ENCODE assay signal across 13 mouse cellular contexts in the genomic region with DNA sequence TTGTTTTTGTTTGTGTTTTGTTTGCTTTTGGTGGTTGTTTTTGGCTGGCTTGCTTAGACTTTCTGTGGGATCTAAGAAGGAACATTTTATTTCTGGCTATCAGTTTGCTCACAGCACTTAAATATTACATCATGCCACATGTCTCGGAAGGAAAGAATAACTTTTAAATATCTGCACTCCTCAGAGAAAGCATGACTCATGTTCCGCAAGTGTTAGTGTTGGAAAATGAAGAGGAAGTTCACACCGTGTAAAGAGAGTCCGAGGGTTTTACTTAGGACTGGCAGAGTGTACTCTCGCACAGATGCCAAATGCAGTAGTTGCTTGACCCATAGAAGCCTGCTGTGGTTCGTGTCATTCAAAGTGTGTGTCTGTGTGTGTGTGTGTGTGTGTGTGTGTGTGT. TPM values are rescaled to one million over a fixed set of nuclear protein-coding genes. Genes with fewer than 3 reads are reported as not detected.
DNase-seq lines count a peak whose midpoint lies in the region.
"Had no signal": no experiment of that assay in that cellular context is flagged by ENCODE, and none has a peak within 500 bp of the region (broad histone marks: within the 10 kb centered on the region; RNA-seq: fewer than 3 reads in every experiment).

No protein-coding gene starts in this region.

- DNase-seq in heart, adult 9 months (ENCODE audit: low spot score in 2 of 2) = peak; percentile 12 to 37
- DNase-seq in heart, postnatal 4 days = no peak
- DNase-seq in left cerebral cortex, adult 9 months (ENCODE audit: low spot score in 2 of 2) = peak; percentile 25 to 52
- DNase-seq in left cerebral cortex, postnatal 36 days (ENCODE audit: low spot score in 2 of 2) = no peak
- peak; percentile 41 for DNase-seq in 3134 (ENCODE audit: extremely low read depth, insufficient read length, low spot score)
- peak; percentile 53 for DNase-seq in fibroblast of lung, adult 2 months (ENCODE audit: low read depth)
- DNase-seq in adrenal gland, postnatal 14 days = no peak
- DNase-seq: embryo, embryonic 11 days; gastrocnemius, adult 2 months; layer of hippocampus, postnatal 36 days had no signal

- intact Hi-C loops in left cerebral cortex, postnatal 36 days (cut with DNase I) = no loop called here

RNA-seq across cellular contexts. Expression of a gene that starts 40.9 kb away (rescaled TPM):
- under 1 TPM; 0.14 to 0.36 TPM for total RNA-seq in heart, postnatal 4 days (2021)
- 10 to 100 TPM; 72.2 to 78.1 TPM for total RNA-seq in left cerebral cortex, postnatal 36 days (2021)
- 0.30 and 1.2 TPM in 2 replicates for total RNA-seq in adrenal gland, postnatal 14 days (2021)
- total RNA-seq: ES-E14; liver, adult 2 months; megakaryocyte-erythroid progenitor cell, adult 5-6 weeks had no signal

Comparison
In these comparisons a context has a peak if more than half of its experiments do, and no peak if none do; other contexts are left out.
1. DNase-seq: peak in heart, adult 9 months (2 of 2), left cerebral cortex, adult 9 months (2 of 2), 3134 (single experiment) and fibroblast of lung, adult 2 months (single experiment); none in heart, postnatal 4 days (single experiment), left cerebral cortex, postnatal 36 days (0 of 2) and adrenal gland, postnatal 14 days (single experiment).
2. RNA of a gene that starts 40.9 kb away (total RNA-seq): 72.2 to 78.1 TPM in left cerebral cortex, postnatal 36 days; 0.14 to 0.36 TPM in heart, postnatal 4 days and 0.30 to 1.2 TPM in adrenal gland, postnatal 14 days; every median in the first group is over 10 times any median in the second.